Mouse (Mus musculus): Measurements from ENCODE around the gene Trpv4.

Trpv4 gene

GRCm38 (mm10) chr5:114667228-114667856 is 9.1 kb upstream of the Trpv4 start:
- DNase-seq (ENCODE audit: low spot score): peak; percentile 98

- DNase-seq (ENCODE audit: low spot score): no peak
Observed at GRCm38 (mm10) chr5:114666659-114667058, 8.4 kb upstream of the Trpv4 start.

GRCm38 (mm10) chr5:114664750-114665149 is 6.5 kb upstream of the Trpv4 start:
- DNase-seq (ENCODE audit: low spot score): no peak

- no peak for DNase-seq (ENCODE audit: low spot score)
Observed at GRCm38 (mm10) chr5:114664139-114664538, 5.9 kb upstream of the Trpv4 start.

GRCm38 (mm10) chr5:114661029-114661428 is 2.8 kb upstream of the Trpv4 start:
- no peak for DNase-seq (ENCODE audit: low spot score)

GRCm38 (mm10) chr5:114657426-114657825 is 795 bp downstream of the Trpv4 start:
- no peak for DNase-seq (ENCODE audit: low spot score)

GRCm38 (mm10) chr5:114656305-114656704 is 1.9 kb downstream of the Trpv4 start:
- no peak for DNase-seq (ENCODE audit: low spot score)

- DNase-seq (ENCODE audit: low spot score): no peak
Observed at GRCm38 (mm10) chr5:114655721-114656120, 2.5 kb downstream of the Trpv4 start.

- no peak for DNase-seq (ENCODE audit: low spot score)
Observed at GRCm38 (mm10) chr5:114653656-114654437, 4.4 kb downstream of the Trpv4 start.

- DNase-seq (ENCODE audit: low spot score): no peak
Observed at GRCm38 (mm10) chr5:114651449-114651848, 6.8 kb downstream of the Trpv4 start.

- DNase-seq (ENCODE audit: low spot score): no peak
Observed at GRCm38 (mm10) chr5:114651002-114651401, 7.2 kb downstream of the Trpv4 start.

- DNase-seq (ENCODE audit: low spot score): no peak
Observed at GRCm38 (mm10) chr5:114648728-114649311, 9.4 kb downstream of the Trpv4 start.

GRCm38 (mm10) chr5:114647211-114647974 is 10.8 kb downstream of the Trpv4 start:
- DNase-seq (ENCODE audit: low spot score): no peak

GRCm38 (mm10) chr5:114645916-114646315 is 12.3 kb downstream of the Trpv4 start:
- DNase-seq (ENCODE audit: low spot score): no peak

GRCm38 (mm10) chr5:114644918-114645317 is 13.3 kb downstream of the Trpv4 start:
- DNase-seq (ENCODE audit: low spot score): no peak

- DNase-seq (ENCODE audit: low spot score): no peak
Observed at GRCm38 (mm10) chr5:114640809-114641208, 17.4 kb downstream of the Trpv4 start.

GRCm38 (mm10) chr5:114639645-114639957 is 18.6 kb downstream of the Trpv4 start:
- no peak for DNase-seq (ENCODE audit: low spot score)

- peak; percentile 85 for DNase-seq (ENCODE audit: low spot score)
Observed at GRCm38 (mm10) chr5:114638769-114639644, 19.2 kb downstream of the Trpv4 start.

- no peak for DNase-seq (ENCODE audit: low spot score)
Observed at GRCm38 (mm10) chr5:114636091-114636490, 22.1 kb downstream of the Trpv4 start.

GRCm38 (mm10) chr5:114631336-114631735 is 26.9 kb downstream of the Trpv4 start:
- no peak for DNase-seq (ENCODE audit: low spot score)

GRCm38 (mm10) chr5:114625590-114625989 is 32.6 kb downstream of the Trpv4 start:
- no peak for DNase-seq (ENCODE audit: low spot score)

GRCm38 (mm10) chr5:114620305-114620704 is 37.9 kb downstream of the Trpv4 start:
- no peak for DNase-seq (ENCODE audit: low spot score)
